Mouse (Mus musculus) liver, adult 2 months (tissue): ENCODE results near the gene Swt1.

Experiments used
- CTCF ChIP-seq: fragments of 200-500 bp; IDR thresholded peaks from 2 replicates; pipeline ENCODE4 v1.5.1; 2011; ENCODE audit warnings: low read depth, low read length, control low read depth
- POLR2A ChIP-seq: fragments of 200-500 bp; IDR thresholded peaks from 2 replicates; pipeline ENCODE4 v1.6.1; 2011; ENCODE audit warnings: low read length, control low read depth; ENCODE audit not compliant: insufficient read depth; ENCODE audit errors: extremely low read depth

GRCm38 (mm10) chr1:151428263-151429221, at the start of gene Swt1, which contains the start of gene Trmt1l:
- TF ChIP-seq CTCF (0 out of 2 replicates have a peak, but pooled peaks have one; percentile 2), POLR2A (peak; percentile 97)
